Mouse (Mus musculus) stomach, embryonic 15.5 days (tissue): ENCODE measurements around the gene Ascl1. TPM values are rescaled to one million over a fixed set of nuclear protein-coding genes. Genes with fewer than 3 reads are reported as not detected.

ENCODE experiments used
- ATAC-seq: fragments of 200-750 bp; cut with Nextera tagmentation; 2 replicates; pipeline ENCODE4 v1.8.0; 2017; ENCODE audit warnings: low read depth, moderate number of reproducible peaks, moderate TSS enrichment; ENCODE audit not compliant: insufficient read depth, low FRiP score
- H3K27ac ChIP-seq: fragments of 300-500 bp; sonication (generic); 2 replicates; pipeline ENCODE4 v1.5.1; 2015; ENCODE audit warnings: mild to moderate bottlenecking, inconsistent platforms
- H3K27me3 ChIP-seq: fragments of 300-500 bp; sonication (generic); replicated peaks from 2 replicates; pipeline ENCODE4 v1.6.1; 2015; ENCODE audit warnings: inconsistent platforms
- H3K36me3 ChIP-seq: fragments of 300-500 bp; sonication (generic); 2 replicates; pipeline ENCODE4 v1.6.1; 2015; ENCODE audit warnings: inconsistent platforms
- H3K4me1 ChIP-seq: fragments of 300-500 bp; sonication (generic); 2 replicates; pipeline ENCODE4 v1.6.1; 2015; ENCODE audit warnings: inconsistent platforms
- H3K4me2 ChIP-seq: fragments of 300-500 bp; sonication (generic); 2 replicates; pipeline ENCODE4 v1.6.1; 2015; ENCODE audit warnings: mild to moderate bottlenecking, inconsistent platforms
- H3K4me3 ChIP-seq: fragments of 300-500 bp; sonication (generic); replicated peaks from 2 replicates; pipeline ENCODE4 v1.5.1; 2015; ENCODE audit warnings: inconsistent platforms
- H3K9ac ChIP-seq: fragments of 300-500 bp; sonication (generic); 2 replicates; pipeline ENCODE4 v1.6.1; 2015; ENCODE audit warnings: inconsistent platforms
- H3K9me3 ChIP-seq: fragments of 300-500 bp; sonication (generic); 2 replicates; pipeline ENCODE4 v1.6.1; 2016; ENCODE audit warnings: inconsistent platforms
- WGBS: fragments of 180-500 bp; shearing (Covaris S2); methylation state at CpG from one replicate; pipeline ENCODE4 v1.1.7; 2015; 5-methylcytosine and 5-hydroxymethylcytosine counted together
- polyA plus RNA-seq: library from polyadenylated mRNA; unstranded; fragments of >200 nt; fragmentation: Nextera tagmentation; extraction: Ambion mirVana; gene quantifications from 2 replicates; pipeline ENCODE4 v1.2.1, GENCODE M21; 2015

The Ascl1 gene
- 7.6 and 9.0 TPM in 2 replicates for polyA plus RNA-seq

- Histone ChIP-seq H3K4me2 (peak within 1 kb of the TSS; percentile 99), H3K9ac (peak within 1 kb of the TSS; percentile 16; the same call in 1 of the 2 replicates), H3K4me3 (peak within 1 kb of the TSS; percentile 56), H3K27me3 (peaks cover 86% of the 10 kb centered on the region), H3K36me3 (no peaks in the 10 kb centered on the region), H3K4me1 (peaks cover 15% of the 10 kb centered on the region), H3K9me3 (no peaks in the 10 kb centered on the region), H3K27ac (peak within 1 kb of the TSS; percentile 18; the same call in 1 of the 2 replicates)
- WGBS, result under 1% methylated on average over 31 of the region's 34 CpGs
- peak; percentile 25 for ATAC-seq
These were observed at the start of gene Ascl1 for GRCm38 (mm10) chr10:87493576-87493975. Ascl1 (minus strand) TSS chr10:87493660.

- Histone ChIP-seq H3K9ac (no peak overlapping the region), H3K27me3 (no peaks in the 10 kb centered on the region), H3K9me3 (no peaks in the 10 kb centered on the region), H3K4me3 (no peak overlapping the region), H3K4me1 (no peaks in the 10 kb centered on the region), H3K36me3 (no peaks in the 10 kb centered on the region), H3K27ac (no peak overlapping the region), H3K4me2 (no peak overlapping the region)
- no peak for ATAC-seq
- 64% methylated on average over 1 of the region's 1 CpGs for WGBS
These were observed 40.7 kb upstream of the Ascl1 start for GRCm38 (mm10) chr10:87534172-87534571.

- H3K4me2 ChIP-seq, result no peak within 1 kb of the TSS
- no peak for ATAC-seq
- H3K4me3 ChIP-seq, result no peak within 1 kb of the TSS
- H3K27ac ChIP-seq, result no peak within 1 kb of the TSS
- H3K4me1 ChIP-seq, result no peaks in the 10 kb centered on the region
- WGBS, result 85% methylated on average over 5 of the region's 5 CpGs
- H3K9me3 ChIP-seq, result no peaks in the 10 kb centered on the region
- no peak within 1 kb of the TSS for H3K9ac ChIP-seq
- no peaks in the 10 kb centered on the region for H3K27me3 ChIP-seq
- no peaks in the 10 kb centered on the region for H3K36me3 ChIP-seq
These were observed 28.2 kb upstream of the Ascl1 start, which contains the start of gene Pah for GRCm38 (mm10) chr10:87521646-87522045. Pah (plus strand) TSS chr10:87521795.

GRCm38 (mm10) chr10:87520401-87521116 is 27.1 kb upstream of the Ascl1 start:
- Histone ChIP-seq H3K27ac (no peak overlapping the region), H3K9me3 (no peaks in the 10 kb centered on the region), H3K4me1 (no peaks in the 10 kb centered on the region), H3K27me3 (no peaks in the 10 kb centered on the region), H3K4me2 (no peak overlapping the region), H3K4me3 (no peak overlapping the region), H3K36me3 (no peaks in the 10 kb centered on the region), H3K9ac (no peak overlapping the region)
- ATAC-seq, result peak; percentile 58; the same call in 1 of the 2 replicates
- WGBS, result 59% methylated on average over 4 of the region's 4 CpGs

GRCm38 (mm10) chr10:87518585-87518984 is 25.1 kb upstream of the Ascl1 start:
- H3K27ac ChIP-seq, result no peak overlapping the region

GRCm38 (mm10) chr10:87513052-87513451 is 19.6 kb upstream of the Ascl1 start:
- H3K27me3 ChIP-seq, result no peaks in the 10 kb centered on the region
- H3K4me1 ChIP-seq, result no peaks in the 10 kb centered on the region
- H3K27ac ChIP-seq, result no peak overlapping the region
- H3K4me3 ChIP-seq, result no peak overlapping the region
- no peak overlapping the region for H3K9ac ChIP-seq
- no peak overlapping the region for H3K4me2 ChIP-seq
- no peaks in the 10 kb centered on the region for H3K9me3 ChIP-seq
- H3K36me3 ChIP-seq, result no peaks in the 10 kb centered on the region
- no peak for ATAC-seq

More at GRCm38 (mm10) chr10:87518585-87518984, 25.1 kb upstream of the Ascl1 start:
- Histone ChIP-seq H3K9ac (no peak overlapping the region), H3K4me1 (no peaks in the 10 kb centered on the region), H3K27me3 (no peaks in the 10 kb centered on the region), H3K4me3 (no peak overlapping the region), H3K4me2 (no peak overlapping the region), H3K36me3 (no peaks in the 10 kb centered on the region), H3K9me3 (no peaks in the 10 kb centered on the region)
- 80% methylated on average over 2 of the region's 2 CpGs for WGBS
- ATAC-seq, result no peak

GRCm38 (mm10) chr10:87508581-87508980 is 15.1 kb upstream of the Ascl1 start:
- Histone ChIP-seq H3K36me3 (no peaks in the 10 kb centered on the region), H3K4me3 (no peak overlapping the region), H3K27me3 (peaks cover 4% of the 10 kb centered on the region; the same call in 1 of the 2 replicates), H3K4me1 (no peaks in the 10 kb centered on the region), H3K9me3 (no peaks in the 10 kb centered on the region), H3K9ac (no peak overlapping the region), H3K4me2 (no peak overlapping the region), H3K27ac (no peak overlapping the region)
- ATAC-seq, result no peak
- 76% methylated on average over 4 of the region's 4 CpGs for WGBS

GRCm38 (mm10) chr10:87503946-87504345 is 10.5 kb upstream of the Ascl1 start:
- Histone ChIP-seq H3K27ac (no peak overlapping the region), H3K4me3 (no peak overlapping the region), H3K27me3 (peaks cover 38% of the 10 kb centered on the region), H3K4me2 (no peak overlapping the region), H3K36me3 (no peaks in the 10 kb centered on the region), H3K9me3 (no peaks in the 10 kb centered on the region), H3K9ac (no peak overlapping the region), H3K4me1 (no peaks in the 10 kb centered on the region)
- 2% methylated on average over 10 of the region's 10 CpGs for WGBS
- ATAC-seq, result no peak

- Histone ChIP-seq H3K4me1 (no peaks in the 10 kb centered on the region), H3K27me3 (peaks cover 52% of the 10 kb centered on the region), H3K9me3 (no peaks in the 10 kb centered on the region), H3K36me3 (no peaks in the 10 kb centered on the region), H3K9ac (no peak overlapping the region), H3K4me2 (no peak overlapping the region), H3K4me3 (no peak overlapping the region), H3K27ac (no peak overlapping the region)
- no peak; the same call in 1 of the 2 replicates for ATAC-seq
- WGBS, result 18% methylated on average over 5 of the region's 5 CpGs
These were observed 8.8 kb upstream of the Ascl1 start for GRCm38 (mm10) chr10:87502283-87502682.

GRCm38 (mm10) chr10:87501659-87502042 is 8.2 kb upstream of the Ascl1 start:
- H3K27ac ChIP-seq, result no peak overlapping the region
- H3K36me3 ChIP-seq, result no peaks in the 10 kb centered on the region
- no peak overlapping the region for H3K4me2 ChIP-seq
- H3K27me3 ChIP-seq, result peaks cover 58% of the 10 kb centered on the region
- no peak overlapping the region for H3K9ac ChIP-seq
- H3K4me3 ChIP-seq, result no peak overlapping the region
- ATAC-seq, result no peak
- no peaks in the 10 kb centered on the region for H3K4me1 ChIP-seq
- no peaks in the 10 kb centered on the region for H3K9me3 ChIP-seq
- WGBS, result 14% methylated on average over 7 of the region's 7 CpGs

GRCm38 (mm10) chr10:87500926-87501658 is 7.6 kb upstream of the Ascl1 start:
- Histone ChIP-seq H3K27ac (no peak overlapping the region), H3K36me3 (no peaks in the 10 kb centered on the region), H3K4me2 (no peak overlapping the region), H3K27me3 (peaks cover 60% of the 10 kb centered on the region), H3K4me1 (no peaks in the 10 kb centered on the region), H3K9me3 (no peaks in the 10 kb centered on the region), H3K4me3 (no peak overlapping the region), H3K9ac (no peak overlapping the region)
- 22% methylated on average over 20 of the region's 20 CpGs for WGBS
- ATAC-seq, result no peak

GRCm38 (mm10) chr10:87497056-87497455 is 3.6 kb upstream of the Ascl1 start:
- Histone ChIP-seq H3K4me2 (no peak overlapping the region), H3K36me3 (no peaks in the 10 kb centered on the region), H3K4me1 (peaks cover 15% of the 10 kb centered on the region), H3K27me3 (peaks cover 80% of the 10 kb centered on the region), H3K4me3 (no peak overlapping the region), H3K27ac (no peak overlapping the region), H3K9me3 (no peaks in the 10 kb centered on the region), H3K9ac (no peak overlapping the region)
- ATAC-seq, result no peak
- 96% methylated on average over 2 of the region's 2 CpGs for WGBS
